Mouse (Mus musculus) gastrocnemius, adult 2 months (tissue): ENCODE measurements around the gene Adgrl4. TPM values are rescaled to one million over a fixed set of nuclear protein-coding genes. Genes with fewer than 3 reads are reported as not detected.

Experiments used
- DNase-seq: peaks from one replicate; pipeline ENCODE4 v3.0.0; 2022
- H3K27ac ChIP-seq: fragments of 200-600 bp; 2 replicates; pipeline ENCODE4 v1.8.1; 2022; ENCODE audit warnings: mild to moderate bottlenecking
- H3K4me3 ChIP-seq: fragments of 200-600 bp; 2 replicates; pipeline ENCODE4 v1.8.1; 2022; ENCODE audit warnings: mild to moderate bottlenecking, moderate library complexity
- CTCF ChIP-seq: fragments of 200-600 bp; IDR thresholded peaks from 2 replicates; pipeline ENCODE4 v1.8.1; 2022; ENCODE audit warnings: antibody characterized with exemption, mild to moderate bottlenecking, moderate library complexity
- intact Hi-C: fragments of 180-260 bp; cut with DNase I; formaldehyde crosslinking; loops from one replicate; pipeline ENCODE4 v1.15.1; 2025
- long read RNA-seq, 2 experiments: library from polyadenylated mRNA; stranded (forward); transcript quantifications; one replicate each; pipeline ENCODE4 v2.0.0; 2021
- total RNA-seq, 2 experiments: library from RNA; stranded (reverse); gene quantifications; 2 replicates each; pipeline ENCODE4 v1.2.3; 2021

The Adgrl4 gene
- total RNA-seq, result 10 to 100 TPM; 22.1 to 27.4 TPM
- long read RNA-seq, experiment 1, full-length matches to known transcripts, result 13 of 19 reads
- long read RNA-seq, experiment 1, partial matches to known transcripts, result 1 of 19 reads
- long read RNA-seq, experiment 1, other reads (novel, unspliced or antisense), result 5 of 19 reads
- long read RNA-seq, experiment 2, full-length matches to known transcripts, result 13 of 20 reads
- long read RNA-seq, experiment 2, partial matches to known transcripts, result 1 of 20 reads
- long read RNA-seq, experiment 2, other reads (novel, unspliced or antisense), result 6 of 20 reads

DNA sequence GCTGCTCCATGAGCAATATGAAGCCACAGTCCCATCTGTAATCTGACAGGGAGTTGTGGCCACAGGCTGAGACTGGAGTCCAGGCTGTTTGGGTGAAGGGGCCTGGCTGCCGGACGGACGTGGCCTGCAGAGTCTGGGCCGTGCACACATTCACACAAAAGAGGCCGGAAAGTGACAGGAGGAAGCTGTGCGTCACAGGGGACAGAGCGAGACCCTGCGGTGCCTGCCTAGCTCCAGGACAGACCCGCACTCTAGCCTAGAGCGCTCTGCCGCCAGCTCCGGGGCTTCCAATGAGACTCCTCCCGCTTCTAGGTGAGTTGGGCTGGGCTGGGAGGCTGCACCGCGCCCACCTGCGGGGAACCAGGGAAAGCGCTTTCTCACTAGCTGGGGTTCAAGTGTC is at the start of gene Adgrl4:
TSS of gene Adgrl4 (plus strand) at position 195 of the 400 bp plus-strand sequence.
- H3K4me3 ChIP-seq, result peak within 1 kb of the TSS; percentile 68
- TF ChIP-seq CTCF, result no peak
- intact Hi-C loops, result loop anchor here (5.0 kb wide), 1 partner anchor 115 kb away; no protein-coding TSS in a partner anchor
- peak; percentile 49 for DNase-seq
- H3K27ac ChIP-seq, result peak within 1 kb of the TSS; percentile 85

GRCm38 (mm10) chr3:151390912-151391311 is 46.8 kb upstream of the Adgrl4 start:
- intact Hi-C loops, result no loop called here
- Histone ChIP-seq H3K4me3 (no peak overlapping the region), H3K27ac (no peak overlapping the region)
- no peak for TF ChIP-seq CTCF
- no peak for DNase-seq

- intact Hi-C loops, result no loop called here
- DNase-seq, result no peak
These were observed 44.8 kb upstream of the Adgrl4 start for GRCm38 (mm10) chr3:151392891-151393290.

DNA sequence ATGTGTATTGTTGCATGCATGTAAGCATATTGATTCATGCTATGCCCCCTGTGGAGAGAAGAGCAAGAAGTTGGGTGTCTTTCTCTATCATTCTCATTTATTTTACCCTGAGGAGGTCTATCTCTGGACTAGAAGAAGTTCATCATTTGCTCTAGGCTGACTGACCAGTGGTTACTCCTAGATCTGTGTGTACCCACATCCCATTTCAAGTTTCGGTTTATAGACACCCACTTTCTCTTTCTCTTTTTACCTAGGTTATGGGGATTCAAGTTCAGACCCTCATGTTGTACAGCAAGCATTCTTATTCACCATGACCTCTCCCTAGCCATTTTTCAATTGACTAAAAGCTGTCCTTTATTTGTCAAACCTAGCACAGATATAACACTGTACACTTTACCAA is 44.4 kb upstream of the Adgrl4 start:
- DNase-seq, result no peak
- no peak overlapping the region for H3K4me3 ChIP-seq
- H3K27ac ChIP-seq, result no peak overlapping the region
- intact Hi-C loops, result no loop called here
- no peak for TF ChIP-seq CTCF

More at GRCm38 (mm10) chr3:151392891-151393290, 44.8 kb upstream of the Adgrl4 start:
- H3K27ac ChIP-seq, result no peak overlapping the region
- no peak for TF ChIP-seq CTCF
- no peak overlapping the region for H3K4me3 ChIP-seq

DNA sequence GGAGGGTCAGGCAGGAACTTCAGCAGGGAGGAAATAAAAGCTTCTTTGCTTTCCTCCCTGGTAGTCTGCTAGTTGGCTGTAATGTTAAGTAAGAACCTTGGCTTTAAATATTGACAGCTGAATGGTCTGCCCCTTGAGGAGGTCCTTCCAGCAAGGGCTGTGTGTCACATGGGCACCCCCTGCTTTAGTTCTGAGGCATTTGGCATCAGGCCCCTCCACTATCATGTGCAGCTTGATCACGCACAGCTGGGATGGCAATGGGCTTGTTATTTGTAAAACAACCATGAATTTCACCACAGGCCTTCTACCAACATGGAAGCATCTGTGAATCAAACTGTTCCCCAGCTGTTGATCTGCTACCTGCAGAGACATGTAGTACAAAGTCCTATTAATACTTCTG is 38.4 kb upstream of the Adgrl4 start:
- no peak for DNase-seq
- H3K27ac ChIP-seq, result no peak overlapping the region
- intact Hi-C loops, result no loop called here
- H3K4me3 ChIP-seq, result no peak overlapping the region
- no peak for TF ChIP-seq CTCF

GRCm38 (mm10) chr3:151411031-151411430 is 26.7 kb upstream of the Adgrl4 start:
- intact Hi-C loops, result no loop called here
- DNase-seq, result no peak
- no peak for TF ChIP-seq CTCF
- no peak overlapping the region for H3K4me3 ChIP-seq
- no peak overlapping the region for H3K27ac ChIP-seq

- H3K4me3 ChIP-seq, result no peak overlapping the region
- H3K27ac ChIP-seq, result no peak overlapping the region
- DNase-seq, result no peak
- intact Hi-C loops, result no loop called here
- TF ChIP-seq CTCF, result no peak
These were observed 26.2 kb upstream of the Adgrl4 start for GRCm38 (mm10) chr3:151411488-151411887.

- Histone ChIP-seq H3K4me3 (no peak overlapping the region), H3K27ac (peak overlapping the region; percentile 38; the same call in 1 of the 2 replicates)
- no peak for DNase-seq
- intact Hi-C loops, result loop anchor here (5.0 kb wide), 1 partner anchor 85 kb away; no protein-coding TSS in a partner anchor
- no peak for TF ChIP-seq CTCF
These were observed 20.8 kb upstream of the Adgrl4 start for GRCm38 (mm10) chr3:151416931-151417330.

GRCm38 (mm10) chr3:151417688-151418572 is 19.8 kb upstream of the Adgrl4 start:
- intact Hi-C loops, result loop anchor here (5.0 kb wide), 1 partner anchor 86 kb away; no protein-coding TSS in a partner anchor
- peak overlapping the region; percentile 73 for H3K27ac ChIP-seq

DNA sequence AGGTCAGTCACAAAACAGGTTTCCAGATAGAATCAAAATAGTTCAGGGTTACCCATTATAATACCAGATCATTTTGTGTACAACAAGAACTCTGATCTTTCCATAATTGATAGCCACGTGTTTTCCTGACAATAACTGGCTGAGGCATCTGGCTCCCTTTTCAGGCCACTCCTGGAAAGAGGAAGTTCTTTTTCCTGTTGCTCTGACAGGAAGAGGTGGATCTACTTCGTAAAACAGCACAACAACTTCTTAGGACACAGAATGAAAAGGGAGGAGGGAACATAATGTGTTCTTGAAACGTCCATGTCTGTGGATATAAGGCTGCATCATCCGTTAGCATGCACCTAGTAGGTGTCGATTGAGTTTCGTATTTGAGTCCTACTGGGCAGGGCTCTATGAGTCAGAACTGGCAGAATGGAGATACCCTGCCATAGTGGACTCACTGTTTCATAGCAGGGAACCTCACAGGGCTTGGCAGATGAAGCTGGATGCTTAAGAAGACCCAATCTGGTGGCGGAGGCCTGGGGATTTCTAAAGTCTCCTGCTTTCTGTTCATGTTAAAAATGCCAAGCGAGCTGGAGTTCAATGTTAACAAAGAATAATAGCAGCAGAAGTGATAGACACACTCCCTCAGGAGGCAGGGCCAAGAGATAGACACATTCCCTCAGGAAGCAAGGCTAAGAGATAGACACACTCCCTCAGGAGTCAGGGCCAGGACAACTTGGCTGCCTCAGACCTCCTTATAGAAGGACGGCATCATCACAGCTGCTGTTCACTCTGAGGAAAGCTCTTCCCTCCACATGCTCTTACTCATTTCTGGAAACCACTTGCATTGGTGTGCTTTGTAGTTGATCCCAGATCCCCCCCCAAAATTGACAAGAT is 13.1 kb upstream of the Adgrl4 start:
- H3K4me3 ChIP-seq, result peak overlapping the region; percentile 26; the same call in 1 of the 2 replicates
- no peak for TF ChIP-seq CTCF
- DNase-seq, result no peak
- H3K27ac ChIP-seq, result peak overlapping the region; percentile 85
- intact Hi-C loops, result no loop called here

More at GRCm38 (mm10) chr3:151417688-151418572, 19.8 kb upstream of the Adgrl4 start:
- DNase-seq, result no peak
- no peak for TF ChIP-seq CTCF
- peak overlapping the region; percentile 37 for H3K4me3 ChIP-seq

GRCm38 (mm10) chr3:151430106-151430505 is 7.6 kb upstream of the Adgrl4 start:
- no peak overlapping the region for H3K27ac ChIP-seq
- TF ChIP-seq CTCF, result no peak
- intact Hi-C loops, result no loop called here

DNA sequence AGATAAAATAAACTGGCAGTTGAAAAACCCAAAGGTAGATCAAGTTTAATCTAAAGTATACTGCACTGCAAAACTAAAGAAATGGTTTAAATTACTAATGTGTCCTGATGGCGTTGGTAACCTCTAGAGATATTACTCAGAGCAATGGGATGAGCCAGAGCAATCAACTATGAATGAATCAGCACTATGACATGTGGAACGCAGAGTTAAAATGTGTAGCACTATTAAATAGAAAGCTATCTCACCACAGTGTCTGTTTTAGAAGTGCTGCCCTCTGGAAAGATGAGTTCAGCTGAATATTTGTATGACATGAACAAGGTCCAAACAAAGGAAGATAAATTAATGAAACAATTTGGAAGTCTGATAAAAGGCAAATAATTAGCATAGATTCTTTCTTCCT is 6.2 kb upstream of the Adgrl4 start:
- Histone ChIP-seq H3K27ac (no peak overlapping the region), H3K4me3 (no peak overlapping the region)
- no peak for TF ChIP-seq CTCF
- no peak for DNase-seq
- intact Hi-C loops, result no loop called here

More at GRCm38 (mm10) chr3:151430106-151430505, 7.6 kb upstream of the Adgrl4 start:
- no peak for DNase-seq
- no peak overlapping the region for H3K4me3 ChIP-seq
